Mouse (Mus musculus) NIH3T3 (cell line): ENCODE data around the gene H2al1a.

Source experiments
- DNase-seq: peaks from one replicate; pipeline ENCODE4 v3.0.0-alpha.2; 2012; ENCODE audit warnings: low read depth

Gene H2al1a

DNA sequence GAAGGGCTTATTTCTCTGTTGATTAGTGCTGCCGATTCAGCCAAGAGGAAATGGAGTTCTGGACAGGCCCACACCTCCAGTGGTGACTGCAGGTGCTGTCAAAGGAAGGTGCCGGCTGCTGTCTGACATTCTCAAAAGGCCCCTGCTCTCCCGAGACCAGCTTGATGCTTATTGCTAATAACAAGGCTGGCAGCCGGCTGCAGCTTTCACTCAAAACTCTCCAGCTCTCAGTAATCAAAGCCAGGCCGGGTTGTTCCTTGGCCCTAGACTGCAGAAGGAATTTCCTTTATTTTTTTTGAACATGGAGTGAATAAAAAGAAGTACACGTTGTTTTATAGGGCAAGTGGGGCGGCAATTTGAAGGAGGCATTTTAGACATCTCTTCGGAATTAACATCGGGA, 46.7 kb downstream of the H2al1a start:
- no peak for DNase-seq

DNA sequence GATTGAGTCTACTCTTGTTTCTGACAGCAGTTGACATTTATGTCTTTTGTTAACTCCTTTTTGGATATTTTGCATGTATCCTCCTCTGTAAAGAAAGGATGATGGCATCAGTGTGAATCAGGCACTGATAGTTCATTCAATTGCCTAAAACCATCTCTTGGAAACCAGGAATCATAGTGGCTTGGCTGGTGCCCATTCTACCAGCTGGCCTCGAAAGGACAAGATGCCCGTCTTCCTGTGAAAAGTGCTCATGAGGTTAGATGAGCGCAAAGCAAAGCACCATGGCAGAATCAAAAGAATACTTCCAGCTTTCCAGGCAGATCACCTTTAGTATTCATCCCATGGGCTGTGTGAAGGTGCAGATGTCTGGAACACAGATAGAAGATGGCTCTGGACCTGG, 47.7 kb downstream of the H2al1a start:
- DNase-seq: no peak
